Mouse (Mus musculus) heart, embryonic 11.5 days (tissue): ENCODE results near the gene Kctd17. TPM values are rescaled to one million over a fixed set of nuclear protein-coding genes. Genes with fewer than 3 reads are reported as not detected.

Experiments
- ATAC-seq: fragments of 200-750 bp; cut with Nextera tagmentation; replicated peaks from 2 replicates; pipeline ENCODE4 v1.8.0; 2017; ENCODE audit warnings: moderate library complexity; ENCODE audit not compliant: insufficient number of reproducible peaks, low FRiP score, low TSS enrichment
- H3K27ac ChIP-seq: fragments of 300-500 bp; sonication (generic); 2 replicates; pipeline ENCODE4 v1.5.1; 2014; ENCODE audit warnings: mild to moderate bottlenecking, low read depth, low read length
- H3K27me3 ChIP-seq: fragments of 300-500 bp; sonication (generic); 2 replicates; pipeline ENCODE4 v1.6.1; 2014; ENCODE audit warnings: mild to moderate bottlenecking, low read length, mixed read lengths; ENCODE audit not compliant: control insufficient read depth, insufficient read depth
- H3K36me3 ChIP-seq: fragments of 300-500 bp; sonication (generic); 2 replicates; pipeline ENCODE4 v1.6.1; 2014; ENCODE audit warnings: mild to moderate bottlenecking, low read length, moderate library complexity, mixed read lengths; ENCODE audit not compliant: control insufficient read depth, insufficient read depth
- H3K4me1 ChIP-seq: fragments of 300-500 bp; sonication (generic); 2 replicates; pipeline ENCODE4 v1.6.1; 2014; ENCODE audit warnings: low read length; ENCODE audit not compliant: control insufficient read depth, insufficient read depth
- H3K4me2 ChIP-seq: fragments of 300-500 bp; sonication (generic); 2 replicates; pipeline ENCODE4 v1.6.1; 2014; ENCODE audit warnings: mild to moderate bottlenecking, moderate library complexity
- H3K4me3 ChIP-seq: fragments of 300-500 bp; sonication (generic); 2 replicates; pipeline ENCODE4 v1.5.1; 2014; ENCODE audit warnings: low read depth, low read length
- H3K9ac ChIP-seq: fragments of 300-500 bp; sonication (generic); 2 replicates; pipeline ENCODE4 v1.6.1; 2014; ENCODE audit warnings: mild to moderate bottlenecking, low read depth, low read length, moderate library complexity
- H3K9me3 ChIP-seq: fragments of 300-500 bp; sonication (generic); replicated peaks from 2 replicates; pipeline ENCODE4 v1.6.1; 2016; ENCODE audit warnings: low read length; ENCODE audit not compliant: control insufficient read depth
- WGBS: fragments of 180-500 bp; shearing (Covaris S2); extraction: QIAGEN DNeasy Blood & Tissue Kit; methylation state at CpG from one replicate; pipeline ENCODE4 v1.1.7; 2014; ENCODE audit not compliant: insufficient replicate concordance; 5-methylcytosine and 5-hydroxymethylcytosine counted together
- polyA plus RNA-seq: library from polyadenylated mRNA; unstranded; fragments of >200 nt; fragmentation: Nextera tagmentation; extraction: Ambion mirVana; gene quantifications from 2 replicates; pipeline ENCODE4 v1.2.1, GENCODE M21; 2014

Gene Kctd17
- polyA plus RNA-seq, 1 experiment from 2014 or later = 16.8 TPM

- ATAC-seq = no peak
- Histone ChIP-seq H3K27me3 (peaks cover 15% of the 10 kb centered on the region), H3K9me3 (no peaks in the 10 kb centered on the region), H3K9ac (no peak overlapping the region), H3K36me3 (no peaks in the 10 kb centered on the region), H3K27ac (no peak overlapping the region), H3K4me3 (no peak overlapping the region), H3K4me1 (peaks cover 7% of the 10 kb centered on the region; the same call in 1 of the 2 replicates), H3K4me2 (no peak overlapping the region)
- 10% methylated on average over 11 of the region's 11 CpGs for WGBS
These were observed 3.9 kb upstream of the Kctd17 start for GRCm38 (mm10) chr15:78424507-78424906.

- Histone ChIP-seq H3K4me1 (peaks cover 7% of the 10 kb centered on the region; the same call in 1 of the 2 replicates), H3K4me2 (no peak overlapping the region), H3K4me3 (no peak overlapping the region), H3K36me3 (no peaks in the 10 kb centered on the region), H3K27me3 (peaks cover 15% of the 10 kb centered on the region), H3K27ac (no peak overlapping the region), H3K9ac (no peak overlapping the region), H3K9me3 (no peaks in the 10 kb centered on the region)
- no peak for ATAC-seq
- 54% methylated on average over 4 of the region's 4 CpGs for WGBS
These were observed 3.1 kb upstream of the Kctd17 start for GRCm38 (mm10) chr15:78425230-78425629.

- Histone ChIP-seq H3K9ac (peak overlapping the region; percentile 73), H3K4me1 (peaks cover 7% of the 10 kb centered on the region; the same call in 1 of the 2 replicates), H3K4me2 (peak overlapping the region; percentile 91), H3K27ac (no peak overlapping the region), H3K36me3 (no peaks in the 10 kb centered on the region), H3K4me3 (peak overlapping the region; percentile 72), H3K27me3 (peaks cover 11% of the 10 kb centered on the region), H3K9me3 (no peaks in the 10 kb centered on the region)
- no peak for ATAC-seq
- 5% methylated on average over 3 of the region's 3 CpGs for WGBS
These were observed 735 bp downstream of the Kctd17 start for GRCm38 (mm10) chr15:78429139-78429459.

GRCm38 (mm10) chr15:78429871-78430622 is 1.7 kb downstream of the Kctd17 start:
- Histone ChIP-seq H3K4me3 (no peak overlapping the region), H3K9ac (no peak overlapping the region), H3K4me2 (no peak overlapping the region; the same call in none of the 2 replicates), H3K9me3 (no peaks in the 10 kb centered on the region), H3K27ac (peak overlapping the region; percentile 41; the same call in 1 of the 2 replicates), H3K4me1 (peaks cover 7% of the 10 kb centered on the region; the same call in 1 of the 2 replicates), H3K27me3 (peaks cover 9% of the 10 kb centered on the region), H3K36me3 (no peaks in the 10 kb centered on the region)
- no peak for ATAC-seq
- 70% methylated on average over 13 of the region's 13 CpGs for WGBS

GRCm38 (mm10) chr15:78430874-78431273 is 2.5 kb downstream of the Kctd17 start:
- Histone ChIP-seq H3K9me3 (no peaks in the 10 kb centered on the region), H3K4me1 (peaks cover 7% of the 10 kb centered on the region; the same call in 1 of the 2 replicates), H3K27ac (no peak overlapping the region), H3K4me2 (no peak overlapping the region), H3K4me3 (no peak overlapping the region), H3K36me3 (no peaks in the 10 kb centered on the region), H3K27me3 (peaks cover 9% of the 10 kb centered on the region), H3K9ac (no peak overlapping the region)
- ATAC-seq = no peak
- WGBS = 83% methylated on average over 10 of the region's 10 CpGs

- ATAC-seq = no peak
- H3K9ac ChIP-seq = no peak overlapping the region
- H3K36me3 ChIP-seq = no peaks in the 10 kb centered on the region
- H3K27me3 ChIP-seq = peaks cover 12% of the 10 kb centered on the region
- H3K27ac ChIP-seq = no peak overlapping the region
- H3K4me3 ChIP-seq = no peak overlapping the region
- no peak overlapping the region for H3K4me2 ChIP-seq
- peaks cover 11% of the 10 kb centered on the region; the same call in 1 of the 2 replicates for H3K4me1 ChIP-seq
- H3K9me3 ChIP-seq = no peaks in the 10 kb centered on the region
- WGBS = 77% methylated on average over 7 of the region's 7 CpGs
These were observed 3.3 kb downstream of the Kctd17 start for GRCm38 (mm10) chr15:78431541-78432121.

GRCm38 (mm10) chr15:78434896-78435520 is 6.6 kb downstream of the Kctd17 start:
- H3K27me3 ChIP-seq = peaks cover 6% of the 10 kb centered on the region
- no peak overlapping the region for H3K4me2 ChIP-seq
- H3K4me1 ChIP-seq = peaks cover 22% of the 10 kb centered on the region
- ATAC-seq = no peak
- H3K9ac ChIP-seq = no peak overlapping the region
- whole genome bisulfite sequencing = 31% methylated on average over 6 of the region's 6 CpGs
- no peaks in the 10 kb centered on the region for H3K36me3 ChIP-seq
- no peaks in the 10 kb centered on the region for H3K9me3 ChIP-seq
- no peak overlapping the region for H3K4me3 ChIP-seq
- H3K27ac ChIP-seq = no peak overlapping the region

GRCm38 (mm10) chr15:78435681-78436080 is 7.3 kb downstream of the Kctd17 start:
- Histone ChIP-seq H3K27me3 (peaks cover 6% of the 10 kb centered on the region), H3K27ac (no peak overlapping the region), H3K4me3 (no peak overlapping the region), H3K4me2 (no peak overlapping the region), H3K4me1 (peaks cover 22% of the 10 kb centered on the region), H3K9ac (no peak overlapping the region), H3K9me3 (no peaks in the 10 kb centered on the region), H3K36me3 (no peaks in the 10 kb centered on the region)
- no peak for ATAC-seq
- 78% methylated on average over 11 of the region's 11 CpGs for WGBS
